ENCODE assay signal across 23 mouse cellular contexts in the genomic region with DNA sequence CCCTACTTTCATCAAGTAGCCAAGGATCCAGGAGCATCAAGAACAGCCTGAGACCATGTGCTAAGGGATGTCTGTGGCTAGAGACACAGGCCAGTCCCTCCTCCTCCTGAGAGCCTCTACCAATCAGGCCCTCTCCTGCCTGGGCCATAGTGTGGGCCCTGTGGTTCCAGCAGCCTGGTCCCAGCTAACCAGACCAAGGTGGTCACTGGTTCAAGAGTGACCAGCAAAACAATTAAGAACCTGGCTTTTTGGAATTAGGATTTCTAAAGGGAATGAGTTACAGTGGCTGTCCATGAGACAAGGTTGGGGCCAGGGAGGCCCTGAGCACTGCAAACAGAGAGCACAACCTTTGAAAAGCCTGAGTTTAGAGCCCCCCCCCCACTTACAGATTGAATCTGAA. TPM values are rescaled to one million over a fixed set of nuclear protein-coding genes. Genes with fewer than 3 reads are reported as not detected.
DNase-seq lines count a peak whose midpoint lies in the region; ATAC-seq and TF ChIP-seq lines count a peak whose summit lies in the region.
"Had no signal": no experiment of that assay in that cellular context is flagged by ENCODE, and none has a peak within 500 bp of the region (broad histone marks: within the 10 kb centered on the region; RNA-seq: fewer than 3 reads in every experiment).

No protein-coding gene starts in this region.

- H3K4me1 ChIP-seq in heart, embryonic 11.5 days (ENCODE audit: control insufficient read depth, insufficient read depth, low read length): no peaks in the 10 kb centered on the region
- no peaks in the 10 kb centered on the region for H3K4me1 ChIP-seq in intestine, embryonic 14.5 days (replicated peaks; ENCODE audit: control insufficient read depth, insufficient read depth, low read length)
- no peaks in the 10 kb centered on the region for H3K4me1 ChIP-seq in intestine, postnatal 0 days (replicated peaks; ENCODE audit: control insufficient read depth, insufficient read depth, low read length)
- no peaks in the 10 kb centered on the region for H3K4me1 ChIP-seq in neural tube, embryonic 15.5 days

- no peaks in the 10 kb centered on the region for H3K27me3 ChIP-seq in heart, embryonic 11.5 days (ENCODE audit: control insufficient read depth, insufficient read depth, low read length)
- no peaks in the 10 kb centered on the region for H3K27me3 ChIP-seq in intestine, embryonic 14.5 days (replicated peaks; ENCODE audit: control insufficient read depth, insufficient read depth, low read length)
- no peaks in the 10 kb centered on the region for H3K27me3 ChIP-seq in intestine, postnatal 0 days (replicated peaks; ENCODE audit: control insufficient read depth, insufficient read depth, low read length)
- H3K27me3 ChIP-seq in neural tube, embryonic 15.5 days (replicated peaks): no peaks in the 10 kb centered on the region

- no peak overlapping the region for H3K4me3 ChIP-seq in heart, embryonic 11.5 days (ENCODE audit: low read depth, low read length)
- no peak overlapping the region for H3K4me3 ChIP-seq in intestine, embryonic 14.5 days (ENCODE audit: low read depth, low read length)
- H3K4me3 ChIP-seq in intestine, postnatal 0 days (ENCODE audit: low read depth, low read length): no peak overlapping the region
- H3K4me3 ChIP-seq in neural tube, embryonic 15.5 days (replicated peaks): no peak overlapping the region

- ATAC-seq in heart, embryonic 11.5 days (replicated peaks; ENCODE audit: insufficient number of reproducible peaks, low FRiP score, low TSS enrichment): no peak
- no peak for ATAC-seq in intestine, embryonic 14.5 days (replicated peaks; ENCODE audit: low FRiP score, low TSS enrichment, low read depth)
- no peak for ATAC-seq in intestine, postnatal 0 days
- ATAC-seq in neural tube, embryonic 15.5 days (ENCODE audit: low FRiP score): no peak
- ATAC-seq: activated CD4-positive, CD25-positive, alpha-beta regulatory T cell, adult 4 months; CD4-positive, CD25-positive, alpha-beta regulatory T cell, adult 4 months; Patski had no signal

- no peak overlapping the region for H3K9ac ChIP-seq in heart, embryonic 11.5 days (ENCODE audit: low read depth, low read length)
- no peak overlapping the region for H3K9ac ChIP-seq in intestine, embryonic 14.5 days (ENCODE audit: low read length)
- no peak overlapping the region for H3K9ac ChIP-seq in intestine, postnatal 0 days (ENCODE audit: low read depth, low read length)
- H3K9ac ChIP-seq in neural tube, embryonic 15.5 days (replicated peaks): no peak overlapping the region

- H3K9me3 ChIP-seq in heart, embryonic 11.5 days (replicated peaks; ENCODE audit: control insufficient read depth, low read length): no peaks in the 10 kb centered on the region
- no peaks in the 10 kb centered on the region for H3K9me3 ChIP-seq in intestine, embryonic 14.5 days (ENCODE audit: control insufficient read depth, low read length)
- H3K9me3 ChIP-seq in intestine, postnatal 0 days (ENCODE audit: control insufficient read depth): no peaks in the 10 kb centered on the region
- H3K9me3 ChIP-seq in neural tube, embryonic 15.5 days (replicated peaks): no peaks in the 10 kb centered on the region

- no peak for TF ChIP-seq CTCF in intestine, postnatal 0 days (IDR thresholded peaks at IDR 0.05; ENCODE audit: low read depth)

- no peak overlapping the region for H3K27ac ChIP-seq in heart, embryonic 11.5 days (ENCODE audit: low read depth, low read length)
- no peak overlapping the region for H3K27ac ChIP-seq in intestine, embryonic 14.5 days (ENCODE audit: low read depth)
- H3K27ac ChIP-seq in intestine, postnatal 0 days (ENCODE audit: low read depth, low read length): no peak overlapping the region
- no peak overlapping the region for H3K27ac ChIP-seq in neural tube, embryonic 15.5 days (replicated peaks)

- peak; percentile 57 for DNase-seq in heart, adult 11 months
- peak; percentile 28 for DNase-seq in intestine, embryonic 14.5 days (ENCODE audit: low spot score)
- peak; percentile 2 for DNase-seq in neural tube, embryonic 10.5 days (ENCODE audit: extremely low spot score, low spot score)
- DNase-seq in urinary bladder, postnatal 4 days (ENCODE audit: low spot score in 2 of 2): peak; percentile 13 to 51
- no peak for DNase-seq in urinary bladder, adult 18-20 months (ENCODE audit: low spot score in 2 of 2)
- DNase-seq: adrenal gland, adult 2 months; adrenal gland, adult 8-10 months; adrenal gland, postnatal 10 days; adrenal gland, postnatal 14 days; adrenal gland, postnatal 25 days; adrenal gland, postnatal 36 days; B cell, adult 2 months; cerebellum, adult 11 months; cerebellum, adult 11-12 months had no signal

- H3K4me2 ChIP-seq in heart, embryonic 11.5 days: no peak overlapping the region
- H3K4me2 ChIP-seq in intestine, embryonic 14.5 days (ENCODE audit: low read length): no peak overlapping the region
- no peak overlapping the region for H3K4me2 ChIP-seq in intestine, postnatal 0 days (replicated peaks; ENCODE audit: low read depth)
- H3K4me2 ChIP-seq in neural tube, embryonic 15.5 days: no peak overlapping the region

- no peaks in the 10 kb centered on the region for H3K36me3 ChIP-seq in heart, embryonic 11.5 days (ENCODE audit: control insufficient read depth, insufficient read depth, low read length)
- H3K36me3 ChIP-seq in intestine, embryonic 14.5 days (ENCODE audit: control insufficient read depth, insufficient read depth, low read length): no peaks in the 10 kb centered on the region
- no peaks in the 10 kb centered on the region for H3K36me3 ChIP-seq in intestine, postnatal 0 days (ENCODE audit: control insufficient read depth, insufficient read depth)
- no peaks in the 10 kb centered on the region for H3K36me3 ChIP-seq in neural tube, embryonic 15.5 days
- H3K36me3 ChIP-seq: G1E had no signal

RNA-seq across cellular contexts. Expression of a gene that starts 21.2 kb away (rescaled TPM):
- polyA plus RNA-seq in heart, embryonic 11.5 days (2014; fragmentation: Nextera tagmentation; extraction: Ambion mirVana): not detected in 2 replicates
- not detected in 2 replicates for polyA plus RNA-seq in intestine, embryonic 14.5 days (2014; fragmentation: Nextera tagmentation; extraction: Ambion mirVana)
- polyA plus RNA-seq in intestine, postnatal 0 days (2015; fragmentation: Nextera tagmentation; extraction: Ambion mirVana): not detected in 2 replicates
- polyA plus RNA-seq in neural tube, embryonic 15.5 days (2015; fragmentation: Nextera tagmentation; extraction: Ambion mirVana): 0.18 and 0.42 TPM in 2 replicates
- polyA plus RNA-seq: activated CD4-positive, CD25-positive, alpha-beta regulatory T cell, adult 4 months; adrenal gland, adult 2 months; brain, embryonic 14.5 days; C2C12; CD4-positive, CD25-positive, alpha-beta regulatory T cell, adult 4 months; G1E; Patski had no signal

RNA-seq across cellular contexts. Expression of a gene that starts 35.2 kb away (rescaled TPM):
- not detected in 2 replicates for polyA plus RNA-seq in heart, embryonic 11.5 days (2014; fragmentation: Nextera tagmentation; extraction: Ambion mirVana)
- polyA plus RNA-seq in intestine, embryonic 14.5 days (2014; fragmentation: Nextera tagmentation; extraction: Ambion mirVana): not detected in 2 replicates
- not detected in 2 replicates for polyA plus RNA-seq in intestine, postnatal 0 days (2015; fragmentation: Nextera tagmentation; extraction: Ambion mirVana)
- polyA plus RNA-seq in neural tube, embryonic 15.5 days (2015; fragmentation: Nextera tagmentation; extraction: Ambion mirVana): not detected in 2 replicates
- polyA plus RNA-seq: activated CD4-positive, CD25-positive, alpha-beta regulatory T cell, adult 4 months; adrenal gland, adult 2 months; brain, embryonic 14.5 days; C2C12; CD4-positive, CD25-positive, alpha-beta regulatory T cell, adult 4 months; G1E; Patski had no signal

RNA-seq across cellular contexts. Expression of a gene that starts 43.5 kb away (rescaled TPM):
- not detected in 2 replicates for polyA plus RNA-seq in heart, embryonic 11.5 days (2014; fragmentation: Nextera tagmentation; extraction: Ambion mirVana)
- polyA plus RNA-seq in intestine, embryonic 14.5 days (2014; fragmentation: Nextera tagmentation; extraction: Ambion mirVana): not detected in 2 replicates
- polyA plus RNA-seq in intestine, postnatal 0 days (2015; fragmentation: Nextera tagmentation; extraction: Ambion mirVana): not detected in 2 replicates
- not detected in 2 replicates for polyA plus RNA-seq in neural tube, embryonic 15.5 days (2015; fragmentation: Nextera tagmentation; extraction: Ambion mirVana)
- polyA plus RNA-seq: activated CD4-positive, CD25-positive, alpha-beta regulatory T cell, adult 4 months; adrenal gland, adult 2 months; brain, embryonic 14.5 days; C2C12; CD4-positive, CD25-positive, alpha-beta regulatory T cell, adult 4 months; G1E; Patski had no signal

Comparison
In these comparisons a context has a peak if more than half of its experiments do, and no peak if none do; other contexts are left out.
1. DNase-seq: peak in heart, adult 11 months (single experiment), intestine, embryonic 14.5 days (single experiment), neural tube, embryonic 10.5 days (single experiment) and urinary bladder, postnatal 4 days (2 of 2); none in urinary bladder, adult 18-20 months (0 of 2).